Mouse (Mus musculus): ENCODE results near the gene Olfr202. TPM values are rescaled to one million over a fixed set of nuclear protein-coding genes. Genes with fewer than 3 reads are reported as not detected.
"Not testable (repeated sequence)": the region's sequence is repeated elsewhere in the genome, so short reads cannot be mapped to it uniquely, and the experiment has no call there.

Olfr202 gene
- not detected for total RNA-seq (2021)

GRCm38 (mm10) chr16:59286693-59287092 lies at the start of gene Olfr202:
Gene Olfr202 (minus strand): TSS chr16:59286793.
- intact Hi-C loops (cut with DNase I), result no loop called here
- no peak for DNase-seq

GRCm38 (mm10) chr16:59331038-59331437 lies 44.4 kb upstream of the Olfr202 start, which contains the start of gene Olfr205:
Gene Olfr205 (minus strand): TSS chr16:59331138.
- intact Hi-C loops (cut with DNase I), result no loop called here
- DNase-seq, result no peak

- intact Hi-C loops (cut with DNase I); DNase-seq: not testable (repeated sequence)
These were observed 36.7 kb upstream of the Olfr202 start for GRCm38 (mm10) chr16:59323262-59323661.

GRCm38 (mm10) chr16:59318148-59318547 lies 31.6 kb upstream of the Olfr202 start, which contains the start of gene Olfr204:
Gene Olfr204 (minus strand): TSS chr16:59318248.
- intact Hi-C loops (cut with DNase I), result no loop called here
- no peak for DNase-seq

DNA sequence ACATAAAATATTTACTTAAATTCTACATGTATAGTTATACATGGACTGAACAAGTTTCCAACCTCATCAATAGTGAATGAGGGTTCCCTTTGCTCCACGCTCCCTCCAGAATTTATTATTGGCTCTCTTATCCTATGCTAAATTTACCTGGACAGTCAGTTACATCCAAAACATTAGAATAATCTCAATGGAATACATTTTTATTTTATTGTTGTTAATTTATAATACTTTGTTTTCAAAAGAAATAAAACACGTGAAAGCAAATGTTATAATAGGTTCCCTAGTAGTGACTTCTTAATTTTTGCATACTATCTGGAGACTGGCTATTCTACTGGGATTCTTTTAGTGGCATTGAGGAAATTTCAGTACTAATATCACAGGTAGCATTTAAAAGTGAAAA lies 12.0 kb upstream of the Olfr202 start, which contains the start of gene Olfr203:
Olfr203 (plus strand) TSS at position 301 of the 400 bp plus-strand sequence.
- DNase-seq, result no peak
- intact Hi-C loops (cut with DNase I), result no loop called here

DNA sequence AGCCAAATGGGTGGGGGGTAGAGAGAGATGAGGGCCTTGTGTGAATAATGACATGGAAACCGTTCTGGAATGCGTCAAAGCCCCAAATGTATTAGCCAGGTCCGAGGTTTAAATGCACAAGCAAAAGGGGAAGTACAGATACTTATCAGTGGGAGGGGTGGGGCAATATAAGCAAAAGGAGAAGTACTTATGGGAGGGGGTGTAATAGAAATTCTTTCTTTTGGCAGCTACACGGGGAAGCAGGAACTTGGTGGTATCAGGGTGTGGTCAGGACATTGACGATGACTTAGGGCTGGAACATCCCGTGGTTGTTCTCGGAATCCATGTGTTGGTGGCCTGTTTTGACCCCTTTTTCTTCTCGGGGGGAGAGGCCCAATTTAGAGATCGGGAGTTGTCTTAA lies 983 bp upstream of the Olfr202 start:
- DNase-seq; intact Hi-C loops (cut with DNase I): not testable (repeated sequence)

- intact Hi-C loops (cut with DNase I), result no loop called here
- DNase-seq, result no peak
These were observed 3.1 kb downstream of the Olfr202 start for GRCm38 (mm10) chr16:59283476-59283875.

DNA sequence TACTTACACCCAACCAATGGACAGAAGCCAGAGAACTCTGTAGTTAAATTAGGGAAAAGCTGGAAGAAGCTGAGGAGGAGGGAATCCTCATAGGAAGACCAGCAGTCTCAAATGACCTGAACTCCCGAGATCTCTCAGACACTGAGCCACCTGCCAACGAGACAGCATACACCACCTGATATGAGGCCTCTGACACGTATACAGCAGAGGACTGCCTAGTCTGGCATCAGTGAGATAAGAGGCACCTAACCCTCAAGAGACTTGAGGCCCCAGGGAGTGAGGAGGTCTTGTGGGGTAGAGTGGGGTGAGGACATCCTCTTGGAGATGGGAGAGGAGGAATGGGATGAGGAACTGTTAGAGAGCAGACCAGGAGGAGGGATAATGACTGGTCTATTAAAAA lies 6.1 kb downstream of the Olfr202 start:
- intact Hi-C loops (cut with DNase I), result no loop called here
- no peak for DNase-seq

- DNase-seq; intact Hi-C loops (cut with DNase I): not testable (repeated sequence)
These were observed 14.1 kb downstream of the Olfr202 start, which contains the start of gene Olfr201 for GRCm38 (mm10) chr16:59272532-59272931. Gene Olfr201 (minus strand): TSS chr16:59272632.

DNA sequence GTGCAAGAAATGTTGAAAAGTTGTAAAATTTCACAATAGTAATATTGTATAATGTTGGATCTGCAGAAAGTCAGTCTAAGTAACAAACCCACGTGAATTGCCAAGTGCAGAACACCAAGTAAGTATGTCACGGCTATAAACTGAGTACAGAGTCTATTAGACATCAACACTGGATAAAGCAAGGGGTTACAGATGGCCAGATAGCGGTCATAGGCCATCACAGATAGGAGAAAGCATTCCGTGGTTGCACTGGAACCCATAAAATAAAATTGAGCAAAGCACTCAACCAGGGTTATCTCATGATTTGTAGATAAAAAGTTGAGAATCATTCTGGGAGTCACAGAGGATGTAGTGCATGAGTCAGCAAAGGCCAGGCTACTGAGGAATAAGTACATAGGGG lies 17.5 kb downstream of the Olfr202 start:
- DNase-seq; intact Hi-C loops (cut with DNase I): not testable (repeated sequence)

DNA sequence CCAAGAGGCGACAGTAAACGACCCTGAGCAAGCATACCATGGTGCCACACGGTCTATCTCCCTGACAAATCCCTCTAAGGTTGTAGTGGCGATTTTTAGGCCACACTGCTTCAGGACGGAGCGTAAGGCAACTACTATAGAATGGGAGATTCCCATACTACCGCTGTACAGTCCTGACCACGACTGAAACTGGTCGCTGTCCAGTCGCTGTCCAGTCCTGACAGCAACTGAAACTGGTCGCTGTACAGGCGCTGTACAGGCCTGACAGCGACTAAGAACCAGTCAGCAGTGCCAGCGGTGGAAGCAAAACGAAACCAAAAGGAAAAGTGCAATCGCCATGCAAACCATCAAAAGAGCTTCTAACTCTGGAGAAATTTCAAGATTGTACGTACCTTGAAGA lies 36.9 kb downstream of the Olfr202 start:
- no peak for DNase-seq
- intact Hi-C loops (cut with DNase I), result no loop called here

Other genes with a start within 250 kb of the Olfr202 start
- gene Olfr187, start 247.0 kb downstream of the Olfr202 start, total RNA-seq (2021), result not detected
- gene Olfr190, start 208.8 kb downstream of the Olfr202 start, total RNA-seq (2021), result not detected
- not detected for gene Olfr191, start 197.0 kb downstream of the Olfr202 start, total RNA-seq (2021)
- not detected for gene Olfr193, start 174.9 kb downstream of the Olfr202 start, total RNA-seq (2021)
- not detected for gene Olfr194, start 165.7 kb downstream of the Olfr202 start, total RNA-seq (2021)
- gene Olfr195, start 139.7 kb downstream of the Olfr202 start, total RNA-seq (2021), result not detected
- gene Olfr196, start 116.3 kb downstream of the Olfr202 start, total RNA-seq (2021), result not detected
- gene Olfr198, start 83.3 kb downstream of the Olfr202 start, total RNA-seq (2021), result not detected
- not detected for gene Olfr199, start 67.0 kb downstream of the Olfr202 start, total RNA-seq (2021)
- not detected for gene Olfr201, start 14.2 kb downstream of the Olfr202 start, total RNA-seq (2021)
- not detected for gene Olfr203, start 12.1 kb upstream of the Olfr202 start, total RNA-seq (2021)
- under 1 TPM; 0.06 to 0.12 TPM for gene Olfr204, start 31.5 kb upstream of the Olfr202 start, total RNA-seq (2021)
- not detected for gene Olfr205, start 44.3 kb upstream of the Olfr202 start, total RNA-seq (2021)
- gene Olfr206, start 62.5 kb upstream of the Olfr202 start, total RNA-seq (2021), result not detected
- gene Olfr209, start 77.2 kb upstream of the Olfr202 start, total RNA-seq (2021), result not detected
- gene Gabrr3, start 120.5 kb upstream of the Olfr202 start, total RNA-seq (2021), result not detected
- 10 to 100 TPM; 15.9 to 16.0 TPM for gene Riox2, start 185.0 kb upstream of the Olfr202 start, total RNA-seq (2021)

All from left cerebral cortex, postnatal 4 days (tissue).